Mouse (Mus musculus) spleen, postnatal 4 days (tissue): ENCODE results near the gene Popdc3.
"Not testable (repeated sequence)": the region's sequence is repeated elsewhere in the genome, so short reads cannot be mapped to it uniquely, and the experiment has no call there.

Experiments used
- DNase-seq, 2 experiments: peaks; one replicate each; pipeline ENCODE4 v3.0.0; 2022; ENCODE audit warnings: low spot score in 2 of 2

Gene Popdc3

GRCm38 (mm10) chr10:45311624-45312023 is 133.7 kb downstream of the Popdc3 start:
- no peak for DNase-seq

DNA sequence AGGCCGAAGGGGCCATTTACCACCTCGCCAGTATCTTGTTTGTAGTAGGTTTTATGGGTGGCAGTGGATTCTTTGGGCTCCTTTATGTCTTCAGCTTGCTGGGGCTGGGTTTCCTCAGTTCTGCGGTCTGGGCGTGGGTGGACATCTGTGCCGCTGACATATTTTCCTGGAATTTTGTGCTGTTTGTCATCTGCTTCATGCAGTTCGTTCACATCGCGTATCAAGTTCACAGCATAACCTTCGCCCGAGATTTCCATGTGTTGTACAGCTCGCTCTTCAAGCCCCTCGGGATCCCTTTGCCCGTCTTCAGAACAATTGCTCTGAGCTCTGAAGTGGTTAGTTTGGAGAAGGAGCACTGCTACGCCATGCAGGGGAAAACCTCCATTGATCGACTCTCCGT is 137.0 kb downstream of the Popdc3 start:
- DNase-seq = no peak

DNA sequence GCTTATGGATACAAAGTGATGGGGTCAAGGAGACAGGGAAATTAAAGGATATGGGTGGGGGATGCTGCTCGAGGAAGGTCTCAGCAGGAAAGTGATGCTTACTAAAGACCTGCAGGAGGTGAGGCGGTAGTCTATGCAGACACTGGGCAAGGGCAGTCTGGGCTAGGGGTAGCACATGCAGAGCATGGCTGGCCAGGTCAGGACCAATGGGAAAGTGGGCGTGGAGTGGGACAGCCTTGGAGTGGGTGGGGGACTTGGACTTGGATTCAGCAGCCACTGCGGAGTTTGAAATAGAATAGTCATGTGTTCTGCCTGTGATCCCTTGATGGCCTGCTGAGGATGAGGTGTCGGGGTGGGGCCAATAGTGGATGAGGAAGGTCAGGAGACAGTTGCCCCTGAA is 141.0 kb downstream of the Popdc3 start:
- DNase-seq = no peak

- DNase-seq = no peak
Measured at GRCm38 (mm10) chr10:45320296-45320695, 142.4 kb downstream of the Popdc3 start.

DNA sequence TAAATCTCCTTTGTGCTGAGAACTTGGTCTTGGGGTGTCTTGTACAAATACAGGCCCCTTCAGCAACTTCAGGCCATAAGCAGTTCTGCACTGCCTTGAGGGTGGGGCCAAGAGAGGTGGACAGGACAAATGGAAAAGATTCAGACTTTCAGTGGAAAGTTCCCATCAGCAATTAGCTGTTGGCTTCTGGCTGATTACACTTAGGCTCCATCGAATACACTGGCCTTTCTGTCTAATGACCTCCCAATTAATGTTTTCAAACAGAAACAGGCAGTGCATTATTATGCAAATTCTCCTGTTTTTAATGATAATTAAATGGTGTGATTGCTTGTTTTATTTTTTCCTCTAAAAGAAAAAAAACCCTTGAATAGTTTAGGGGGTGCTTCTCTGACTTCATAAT is 146.3 kb downstream of the Popdc3 start:
- DNase-seq = no peak

GRCm38 (mm10) chr10:45328196-45329000 is 150.5 kb downstream of the Popdc3 start:
- no peak for DNase-seq

DNA sequence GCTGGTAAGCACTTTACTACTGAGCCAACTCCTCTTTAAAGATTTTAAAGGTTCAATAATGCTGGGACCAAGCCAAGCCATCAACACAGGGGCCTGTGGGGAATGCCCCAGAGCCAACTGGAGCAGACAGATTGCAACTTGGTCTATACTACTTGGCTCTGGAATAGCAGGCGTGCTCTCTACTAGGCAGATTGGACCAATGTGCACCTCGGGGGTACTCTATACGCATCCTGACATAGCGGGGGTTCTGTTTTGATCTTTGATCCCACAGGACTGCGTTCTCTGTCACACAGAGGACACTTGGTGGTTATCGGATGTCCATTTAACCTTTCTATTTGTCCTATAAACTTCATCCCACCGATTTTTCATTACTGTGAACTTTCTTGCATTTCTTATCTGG is 157.0 kb downstream of the Popdc3 start:
- no peak for DNase-seq

GRCm38 (mm10) chr10:45335434-45336422 is 157.8 kb downstream of the Popdc3 start, which contains the start of gene Bves:
Gene Bves (plus strand): TSS chr10:45335772.
- no peak for DNase-seq

- no peak for DNase-seq
Measured at GRCm38 (mm10) chr10:45339106-45339505, 161.2 kb downstream of the Popdc3 start.

GRCm38 (mm10) chr10:45344381-45344780 is 166.5 kb downstream of the Popdc3 start:
- DNase-seq = no peak

DNA sequence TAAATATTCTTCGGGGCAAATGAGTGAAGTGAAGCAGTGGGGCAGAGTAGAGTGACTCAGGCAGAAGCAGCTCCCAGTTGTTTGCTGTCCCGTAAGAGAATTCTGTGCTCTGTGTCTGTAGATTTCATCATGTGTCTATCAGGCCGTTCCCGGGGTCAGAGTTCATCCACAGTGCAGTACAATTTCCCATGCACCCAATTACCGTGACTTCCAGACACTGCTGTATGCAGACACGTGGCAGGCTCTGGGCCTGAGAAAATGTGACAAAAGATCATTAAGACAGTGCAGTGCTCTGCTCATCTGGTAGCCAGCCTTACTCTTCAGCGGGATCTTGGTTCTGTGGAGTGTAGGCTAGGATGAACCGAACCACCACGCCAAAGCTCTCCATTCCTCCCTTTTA is 167.3 kb downstream of the Popdc3 start:
- DNase-seq = no peak

DNA sequence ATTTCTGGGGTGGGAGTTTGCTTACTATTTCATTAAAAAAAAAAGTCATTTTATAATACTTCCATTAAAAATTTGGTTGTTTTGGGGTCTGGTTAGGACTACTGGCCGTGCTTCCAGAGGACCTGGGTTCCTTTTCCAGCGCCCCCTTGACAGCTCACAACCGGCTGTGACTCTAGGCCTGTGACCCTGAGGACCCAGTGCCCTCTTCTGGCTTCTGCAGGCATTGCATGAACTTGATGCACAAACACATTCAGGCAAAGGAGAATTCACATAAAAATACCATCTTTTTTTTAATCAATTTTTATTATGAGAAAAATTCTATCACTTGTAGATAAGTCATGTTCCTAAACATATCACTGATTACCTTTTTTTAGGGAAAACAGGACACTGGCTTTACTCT is 170.2 kb downstream of the Popdc3 start:
- not testable (repeated sequence) for DNase-seq

GRCm38 (mm10) chr10:45356091-45356490 is 178.2 kb downstream of the Popdc3 start:
- DNase-seq = no peak

DNA sequence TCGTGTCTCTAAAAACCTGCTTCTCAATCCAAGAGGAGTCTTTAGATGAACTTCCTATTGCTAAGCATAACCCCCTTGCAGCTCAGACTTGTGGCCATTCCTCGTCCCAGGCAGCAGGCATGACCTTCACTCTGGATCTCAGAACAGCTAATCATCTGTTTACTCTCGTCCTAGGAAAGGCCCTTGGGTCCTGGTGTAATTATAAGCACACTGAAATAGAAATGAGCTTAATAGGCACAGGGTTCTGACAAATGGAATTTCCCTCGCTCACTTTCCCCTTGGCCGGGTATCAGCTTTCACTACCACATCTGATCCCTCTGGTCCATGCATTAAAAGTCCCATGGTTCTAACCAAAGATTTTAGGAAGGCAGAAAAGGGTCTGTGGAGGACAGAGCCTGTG is 185.5 kb downstream of the Popdc3 start:
- DNase-seq = no peak

DNA sequence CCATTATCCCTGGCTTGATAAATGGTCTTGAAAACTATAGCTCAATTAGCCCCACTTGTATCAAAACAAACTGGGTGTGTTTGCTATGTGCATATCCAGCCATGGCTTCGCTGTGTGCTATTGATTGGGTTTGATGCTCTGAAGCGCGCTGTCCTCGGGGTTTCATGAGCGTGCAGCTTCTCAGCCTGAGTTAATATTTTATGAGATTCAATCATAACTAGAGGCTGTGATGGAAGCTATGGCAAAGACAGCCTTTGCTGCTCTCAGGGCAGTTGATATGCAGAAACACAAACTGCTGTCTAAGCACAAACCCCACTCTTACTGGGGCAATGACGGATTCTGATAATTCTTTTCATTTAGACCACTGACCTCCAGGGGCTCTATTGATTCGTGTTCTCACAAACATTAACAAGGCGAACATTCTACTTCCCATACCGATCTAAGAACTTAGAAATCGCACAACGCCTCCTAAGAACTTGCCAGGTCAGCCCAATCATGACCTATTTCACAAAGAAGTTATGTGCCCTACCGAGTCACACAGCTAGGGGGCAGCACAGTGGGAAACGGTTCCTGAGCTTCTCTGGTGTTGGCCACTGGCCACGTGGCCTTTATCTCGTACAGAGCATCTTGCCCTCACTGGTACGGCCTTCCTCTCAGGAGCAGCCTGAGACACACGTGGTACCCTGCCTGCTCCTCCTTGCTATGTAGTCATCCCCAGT is 189.2 kb downstream of the Popdc3 start:
- DNase-seq = peak in 1 of 2 experiments; percentile 40
